ENCODE assay signal across 8 mouse cellular contexts in the genomic region with DNA sequence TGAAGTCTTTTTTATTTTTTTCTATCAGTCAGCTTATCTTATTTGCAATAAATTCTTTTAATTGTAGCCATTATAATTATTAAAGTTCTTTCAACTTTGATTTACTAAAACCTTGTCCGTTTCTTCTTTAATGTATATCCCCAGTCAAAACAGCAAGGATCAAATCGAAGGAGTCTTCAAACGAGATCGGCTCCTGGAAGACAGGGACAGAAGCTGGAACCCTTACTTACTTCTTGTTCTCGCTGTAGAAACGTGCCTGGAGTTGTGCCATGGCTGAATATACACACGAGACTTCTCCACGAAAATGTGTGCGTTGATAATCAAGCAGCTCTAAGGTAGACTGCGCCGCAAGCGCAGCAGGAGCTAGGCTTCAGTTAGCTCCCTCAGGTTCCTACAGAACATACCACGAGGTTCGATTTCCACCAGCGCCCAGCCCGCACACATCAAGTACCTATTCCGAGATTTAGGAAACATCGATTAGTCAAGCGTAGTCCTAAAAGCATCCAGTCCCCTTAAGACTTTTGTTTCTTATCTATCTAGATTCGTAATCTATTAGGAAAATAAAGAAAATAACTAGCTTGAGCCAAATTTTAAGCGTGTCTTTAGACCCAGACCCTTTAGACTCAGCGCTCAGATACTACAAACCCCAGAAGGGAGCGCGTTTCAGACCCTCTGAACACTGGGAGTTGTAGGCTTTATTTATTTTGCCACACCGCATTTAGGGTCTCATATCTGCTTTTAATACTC. TPM values are rescaled to one million over a fixed set of nuclear protein-coding genes. Genes with fewer than 3 reads are reported as not detected.
A peak's percentile ranks its signal among the peaks of the same experiment; 100 is the strongest.
DNase-seq lines count a peak whose midpoint lies in the region; ATAC-seq and TF ChIP-seq lines count a peak whose summit lies in the region.

No protein-coding gene starts in this region.

- H3K36me3 ChIP-seq in embryonic facial prominence, embryonic 12.5 days = peaks cover 15% of the 10 kb centered on the region; the same call in 1 of the 2 replicates
- peaks cover 19% of the 10 kb centered on the region for H3K36me3 ChIP-seq in kidney, embryonic 14.5 days (ENCODE audit: control insufficient read depth, insufficient read depth, low read length)
- peaks cover 10% of the 10 kb centered on the region for H3K36me3 ChIP-seq in limb, embryonic 14.5 days (ENCODE audit: control insufficient read depth, insufficient read depth, low read length)
- H3K36me3 ChIP-seq in midbrain, embryonic 16.5 days (ENCODE audit: control insufficient read depth, insufficient read depth, low read length) = peaks cover 2% of the 10 kb centered on the region; the same call in 1 of the 2 replicates

- 0 out of 2 replicates have a peak, but pooled peaks have one; percentile 19 for TF ChIP-seq POLR2A in limb, embryonic 14.5 days (IDR thresholded peaks at IDR 0.05; ENCODE audit: borderline replicate concordance, extremely low read depth, insufficient read depth, insufficient read length)

- H3K27ac ChIP-seq in embryonic facial prominence, embryonic 12.5 days = peak overlapping the region; percentile 98
- peak overlapping the region; percentile 99; the same call in 1 of the 2 replicates for H3K27ac ChIP-seq in kidney, embryonic 14.5 days (ENCODE audit: low read depth, low read length)
- peak overlapping the region; percentile 96 for H3K27ac ChIP-seq in limb, embryonic 14.5 days (replicated peaks; ENCODE audit: low read depth, low read length)
- H3K27ac ChIP-seq in midbrain, embryonic 16.5 days (ENCODE audit: low read length) = peak overlapping the region; percentile 97

- H3K9me3 ChIP-seq in embryonic facial prominence, embryonic 12.5 days = no peaks in the 10 kb centered on the region
- no peaks in the 10 kb centered on the region for H3K9me3 ChIP-seq in kidney, embryonic 14.5 days (ENCODE audit: control insufficient read depth, low read length)
- no peaks in the 10 kb centered on the region for H3K9me3 ChIP-seq in limb, embryonic 14.5 days (ENCODE audit: control insufficient read depth, low read length)
- no peaks in the 10 kb centered on the region for H3K9me3 ChIP-seq in midbrain, embryonic 16.5 days (replicated peaks; ENCODE audit: control insufficient read depth, low read length, poor library complexity, severe bottlenecking)

- H3K4me1 ChIP-seq in embryonic facial prominence, embryonic 12.5 days = peaks cover 6% of the 10 kb centered on the region
- H3K4me1 ChIP-seq in kidney, embryonic 14.5 days (ENCODE audit: control insufficient read depth, insufficient read depth, low read length) = no peaks in the 10 kb centered on the region
- 0 out of 2 replicates have a peak, but pooled peaks cover 4% of the 10 kb centered on the region for H3K4me1 ChIP-seq in limb, embryonic 14.5 days (ENCODE audit: control insufficient read depth, insufficient read depth, low read length)
- H3K4me1 ChIP-seq in midbrain, embryonic 16.5 days (ENCODE audit: control insufficient read depth, insufficient read depth, low read length) = peaks cover 17% of the 10 kb centered on the region

- H3K4me2 ChIP-seq in embryonic facial prominence, embryonic 12.5 days (replicated peaks) = peak overlapping the region; percentile 83
- H3K4me2 ChIP-seq in kidney, embryonic 14.5 days (replicated peaks; ENCODE audit: low read depth, low read length) = peak overlapping the region; percentile 74
- H3K4me2 ChIP-seq in limb, embryonic 14.5 days (replicated peaks; ENCODE audit: low read depth, low read length, severe bottlenecking) = peak overlapping the region; percentile 71
- peak overlapping the region; percentile 72 for H3K4me2 ChIP-seq in midbrain, embryonic 16.5 days (ENCODE audit: low read length)

- H3K9ac ChIP-seq in embryonic facial prominence, embryonic 12.5 days = peak overlapping the region; percentile 88
- peak overlapping the region; percentile 94 for H3K9ac ChIP-seq in kidney, embryonic 14.5 days (ENCODE audit: low read depth, low read length)
- peak overlapping the region; percentile 85 for H3K9ac ChIP-seq in limb, embryonic 14.5 days (ENCODE audit: low read depth, low read length, severe bottlenecking)
- H3K9ac ChIP-seq in midbrain, embryonic 16.5 days (ENCODE audit: low read depth, low read length) = peak overlapping the region; percentile 92

- H3K27me3 ChIP-seq in embryonic facial prominence, embryonic 12.5 days = no peaks in the 10 kb centered on the region
- H3K27me3 ChIP-seq in kidney, embryonic 14.5 days (ENCODE audit: control insufficient read depth, insufficient read depth, low read length) = no peaks in the 10 kb centered on the region
- no peaks in the 10 kb centered on the region for H3K27me3 ChIP-seq in limb, embryonic 14.5 days (ENCODE audit: control insufficient read depth, insufficient read depth, low read length)
- H3K27me3 ChIP-seq in midbrain, embryonic 16.5 days (ENCODE audit: control insufficient read depth, insufficient read depth, low read depth, low read length) = no peaks in the 10 kb centered on the region

- ATAC-seq in embryonic facial prominence, embryonic 12.5 days (ENCODE audit: insufficient number of reproducible peaks, insufficient read depth, low FRiP score, low TSS enrichment) = peak; percentile 91
- ATAC-seq in kidney, embryonic 14.5 days (ENCODE audit: low FRiP score, low TSS enrichment) = peak; percentile 89
- ATAC-seq in limb, embryonic 14.5 days (ENCODE audit: low FRiP score, low read depth) = peak; percentile 77
- peak; percentile 93 for ATAC-seq in midbrain, embryonic 16.5 days

- WGBS in embryonic facial prominence, embryonic 12.5 days = under 1% methylated on average over 25 of the region's 25 CpGs
- under 1% methylated on average over 25 of the region's 25 CpGs for WGBS in kidney, embryonic 14.5 days
- WGBS in limb, embryonic 14.5 days = under 1% methylated on average over 25 of the region's 25 CpGs
- WGBS in midbrain, embryonic 16.5 days = under 1% methylated on average over 25 of the region's 25 CpGs

- peak; percentile 61 for DNase-seq in 3134 (ENCODE audit: extremely low read depth, insufficient read length, low spot score)
- DNase-seq in adrenal gland, postnatal 10 days = peak; percentile 70
- peak; percentile 57 to 70 for DNase-seq in heart, adult 9 months (ENCODE audit: low spot score in 2 of 2)
- DNase-seq in limb, embryonic 14.5 days (ENCODE audit: low spot score) = peak; percentile 78
- DNase-seq in spleen, postnatal 14 days (ENCODE audit: low spot score in 2 of 2) = peak; percentile 12 to 47

- H3K4me3 ChIP-seq in embryonic facial prominence, embryonic 12.5 days = peak overlapping the region; percentile 90
- peak overlapping the region; percentile 92 for H3K4me3 ChIP-seq in kidney, embryonic 14.5 days (ENCODE audit: low read length)
- peak overlapping the region; percentile 66 for H3K4me3 ChIP-seq in limb, embryonic 14.5 days (replicated peaks; ENCODE audit: low read length)
- H3K4me3 ChIP-seq in midbrain, embryonic 16.5 days (ENCODE audit: low read depth, low read length) = peak overlapping the region; percentile 75

RNA-seq across cellular contexts. Expression of gene Carf, which starts 0.6 kb away (rescaled TPM):
- total RNA-seq in adrenal gland, postnatal 10 days (2021) = 10 to 100 TPM; 12.6 to 18.2 TPM
- polyA plus RNA-seq in embryonic facial prominence, embryonic 12.5 days (2016; fragmentation: Nextera tagmentation; extraction: Ambion mirVana) = 7.8 and 8.2 TPM in 2 replicates
- 6.1 and 9.3 TPM in 2 replicates for polyA plus RNA-seq in kidney, embryonic 14.5 days (2014; fragmentation: Nextera tagmentation; extraction: Ambion mirVana)
- 9.0 and 9.3 TPM in 2 replicates for polyA plus RNA-seq in limb, embryonic 14.5 days (2012; rRNA removed)
- polyA plus RNA-seq in limb, embryonic 14.5 days (2014; fragmentation: Nextera tagmentation; extraction: Ambion mirVana) = 8.6 and 9.4 TPM in 2 replicates
- polyA plus RNA-seq in midbrain, embryonic 16.5 days (2015; fragmentation: Nextera tagmentation; extraction: Ambion mirVana) = 9.1 and 11.1 TPM in 2 replicates

RNA-seq across cellular contexts. Expression of gene Wdr12, which starts 1.0 kb away (rescaled TPM):
- total RNA-seq in adrenal gland, postnatal 10 days (2021) = 10 to 100 TPM; 17.5 to 18.2 TPM
- polyA plus RNA-seq in embryonic facial prominence, embryonic 12.5 days (2016; fragmentation: Nextera tagmentation; extraction: Ambion mirVana) = 48.3 and 49.4 TPM in 2 replicates
- 68.3 and 69.5 TPM in 2 replicates for polyA plus RNA-seq in kidney, embryonic 14.5 days (2014; fragmentation: Nextera tagmentation; extraction: Ambion mirVana)
- polyA plus RNA-seq in limb, embryonic 14.5 days (2012; rRNA removed) = 19.3 and 23.4 TPM in 2 replicates
- 39.6 and 44.8 TPM in 2 replicates for polyA plus RNA-seq in limb, embryonic 14.5 days (2014; fragmentation: Nextera tagmentation; extraction: Ambion mirVana)
- 51.0 and 52.5 TPM in 2 replicates for polyA plus RNA-seq in midbrain, embryonic 16.5 days (2015; fragmentation: Nextera tagmentation; extraction: Ambion mirVana)

RNA-seq across cellular contexts. Expression of gene Ica1l, which starts 54.5 kb away (rescaled TPM):
- 1 to 10 TPM; 1.8 to 2.8 TPM for total RNA-seq in adrenal gland, postnatal 10 days (2021)
- 1.4 and 2.1 TPM in 2 replicates for polyA plus RNA-seq in embryonic facial prominence, embryonic 12.5 days (2016; fragmentation: Nextera tagmentation; extraction: Ambion mirVana)
- 1.8 and 2.3 TPM in 2 replicates for polyA plus RNA-seq in kidney, embryonic 14.5 days (2014; fragmentation: Nextera tagmentation; extraction: Ambion mirVana)
- 1.3 and 1.7 TPM in 2 replicates for polyA plus RNA-seq in limb, embryonic 14.5 days (2012; rRNA removed)
- 1.7 and 2.3 TPM in 2 replicates for polyA plus RNA-seq in limb, embryonic 14.5 days (2014; fragmentation: Nextera tagmentation; extraction: Ambion mirVana)
- 51.8 and 53.7 TPM in 2 replicates for polyA plus RNA-seq in midbrain, embryonic 16.5 days (2015; fragmentation: Nextera tagmentation; extraction: Ambion mirVana)

Comparison
In these comparisons a context has a peak if more than half of its experiments do, and no peak if none do; other contexts are left out.
1. Peak in every context shown above with its lines: DNase-seq, ATAC-seq, H3K4me3 ChIP-seq and H3K27ac ChIP-seq.
2. RNA of gene Ica1l, which starts 54.5 kb away (polyA plus RNA-seq): 51.8 to 53.7 TPM in midbrain, embryonic 16.5 days; 1.8 to 2.3 TPM in kidney, embryonic 14.5 days, 1.3 to 2.3 TPM in limb, embryonic 14.5 days and 1.4 to 2.1 TPM in embryonic facial prominence, embryonic 12.5 days; every median in the first group is over 10 times any median in the second.